Mouse (Mus musculus) left cerebral cortex, adult 11 months (tissue): ENCODE results near the gene Hnrnph1.

Experiments used
- DNase-seq: peaks from one replicate; pipeline ENCODE4 v3.0.0; 2022; ENCODE audit warnings: low spot score

Hnrnph1 gene

DNA sequence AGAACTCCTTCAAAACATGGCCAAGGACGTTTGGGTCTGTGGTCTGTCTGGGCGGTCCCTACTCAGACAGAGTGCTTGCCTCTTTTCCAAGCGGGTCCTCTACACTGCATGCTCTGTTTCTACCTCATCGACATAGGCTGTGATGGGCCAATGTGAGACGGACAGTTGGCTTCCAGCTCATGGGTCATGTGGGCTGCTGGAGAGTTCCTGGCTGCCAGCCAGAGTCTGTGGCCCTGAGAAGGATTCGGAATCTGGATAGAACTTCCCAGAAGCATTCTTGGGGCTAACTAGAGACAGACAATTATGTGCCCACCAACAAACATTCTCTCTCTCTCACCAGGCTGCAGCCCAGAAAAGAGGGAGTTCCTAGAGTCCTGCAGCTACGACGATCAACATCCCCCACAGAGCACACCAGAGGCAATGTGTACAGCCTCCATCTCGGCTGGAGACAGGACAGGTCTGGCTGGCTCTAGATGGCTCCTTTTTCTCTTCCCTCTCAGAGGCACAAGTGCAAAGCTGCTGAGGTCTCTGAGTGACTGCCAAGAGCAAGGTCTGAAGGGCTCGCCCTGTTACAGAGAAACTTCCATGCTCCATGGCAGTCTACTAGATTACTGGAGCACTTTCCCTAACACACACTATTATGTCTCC is 26.7 kb downstream of the Hnrnph1 start:
- no peak for DNase-seq

DNA sequence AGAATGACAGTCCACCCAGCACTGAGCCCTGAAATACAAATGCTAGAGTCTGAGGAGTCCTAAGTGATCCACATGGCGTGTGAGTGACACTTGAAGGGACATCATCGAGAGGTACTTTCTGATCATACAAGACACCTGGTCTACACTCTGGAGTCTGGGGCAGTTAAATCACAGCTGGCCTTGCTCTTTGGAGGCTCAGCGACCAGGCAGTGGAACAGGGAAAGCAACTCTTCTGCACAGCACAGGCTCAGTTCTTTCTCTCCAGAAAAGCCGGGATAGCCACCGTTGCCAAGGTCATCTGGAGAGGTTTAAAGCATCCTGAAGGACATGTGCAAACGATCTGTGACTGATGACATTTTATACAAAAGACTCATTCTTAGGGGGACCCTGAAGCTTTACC is 30.4 kb downstream of the Hnrnph1 start:
- DNase-seq, result no peak

DNA sequence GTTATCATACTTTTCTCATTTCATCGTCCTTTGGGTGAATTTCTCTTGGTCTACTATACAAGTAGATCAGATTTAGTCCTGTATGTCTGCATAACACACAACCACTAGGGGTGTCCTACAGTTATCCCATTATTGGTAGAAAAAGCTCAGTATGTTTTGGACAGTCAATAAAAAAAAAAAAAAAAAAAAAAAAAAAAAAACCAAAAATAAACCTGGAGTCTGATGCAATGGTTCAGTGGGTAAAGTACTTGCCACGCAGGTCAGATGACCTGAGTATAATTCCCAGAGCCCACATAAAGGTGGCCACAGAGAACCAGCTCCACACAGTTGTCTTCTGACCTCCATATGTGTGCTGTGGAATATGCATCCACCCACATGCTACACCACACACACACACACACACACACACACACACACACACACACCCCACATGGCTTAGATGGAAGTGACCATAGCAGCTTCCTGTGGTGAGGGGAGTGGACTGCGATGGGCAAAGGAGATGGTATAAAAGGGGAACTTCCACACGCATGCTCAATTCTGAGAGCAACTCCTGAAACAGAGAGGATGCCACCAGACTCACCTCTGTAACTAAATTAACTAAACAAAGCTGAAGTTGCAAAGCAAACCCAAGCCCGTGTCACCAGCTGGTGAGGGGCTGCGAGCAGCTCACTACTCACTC is 38.9 kb downstream of the Hnrnph1 start:
- DNase-seq, result no peak

DNA sequence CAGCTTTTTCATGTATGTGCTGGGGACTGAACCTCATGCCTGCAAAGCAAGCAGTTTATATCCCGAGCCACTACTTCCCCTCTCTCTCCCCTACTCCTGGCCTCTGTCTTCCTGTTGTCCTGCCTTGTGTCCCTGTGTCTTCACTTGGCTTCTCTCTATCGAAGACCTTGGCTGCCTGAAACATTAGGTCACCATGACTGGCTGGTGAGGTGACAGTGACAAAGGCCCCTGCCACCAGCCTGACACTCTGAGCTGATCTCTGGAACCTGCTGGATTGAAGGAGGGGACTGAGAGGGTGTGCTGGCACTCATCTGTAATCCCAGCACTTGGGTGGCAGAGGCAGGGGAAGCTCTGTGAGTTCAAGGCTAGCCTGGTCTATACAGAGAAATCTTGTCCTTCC is 41.1 kb downstream of the Hnrnph1 start:
- DNase-seq, result no peak

DNA sequence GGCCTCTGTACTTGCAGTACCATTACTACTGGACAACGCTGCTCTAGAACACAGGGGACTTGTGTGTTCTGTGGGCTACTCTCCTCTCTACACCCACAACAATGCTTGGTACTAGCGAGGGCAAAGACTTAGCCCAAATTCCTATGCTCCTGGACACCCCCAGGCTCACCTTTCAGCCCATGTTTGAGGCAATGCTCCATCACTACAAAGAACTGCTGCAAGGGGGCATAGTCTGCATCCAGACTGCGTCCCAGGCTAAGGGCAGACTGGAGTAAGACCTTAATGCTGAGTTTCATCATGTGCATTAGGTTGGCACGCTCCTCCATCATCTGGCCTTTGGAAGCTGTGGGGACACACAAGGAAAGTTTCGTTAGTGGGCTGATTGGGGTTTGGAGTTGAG is 44.7 kb downstream of the Hnrnph1 start:
- no peak for DNase-seq

DNA sequence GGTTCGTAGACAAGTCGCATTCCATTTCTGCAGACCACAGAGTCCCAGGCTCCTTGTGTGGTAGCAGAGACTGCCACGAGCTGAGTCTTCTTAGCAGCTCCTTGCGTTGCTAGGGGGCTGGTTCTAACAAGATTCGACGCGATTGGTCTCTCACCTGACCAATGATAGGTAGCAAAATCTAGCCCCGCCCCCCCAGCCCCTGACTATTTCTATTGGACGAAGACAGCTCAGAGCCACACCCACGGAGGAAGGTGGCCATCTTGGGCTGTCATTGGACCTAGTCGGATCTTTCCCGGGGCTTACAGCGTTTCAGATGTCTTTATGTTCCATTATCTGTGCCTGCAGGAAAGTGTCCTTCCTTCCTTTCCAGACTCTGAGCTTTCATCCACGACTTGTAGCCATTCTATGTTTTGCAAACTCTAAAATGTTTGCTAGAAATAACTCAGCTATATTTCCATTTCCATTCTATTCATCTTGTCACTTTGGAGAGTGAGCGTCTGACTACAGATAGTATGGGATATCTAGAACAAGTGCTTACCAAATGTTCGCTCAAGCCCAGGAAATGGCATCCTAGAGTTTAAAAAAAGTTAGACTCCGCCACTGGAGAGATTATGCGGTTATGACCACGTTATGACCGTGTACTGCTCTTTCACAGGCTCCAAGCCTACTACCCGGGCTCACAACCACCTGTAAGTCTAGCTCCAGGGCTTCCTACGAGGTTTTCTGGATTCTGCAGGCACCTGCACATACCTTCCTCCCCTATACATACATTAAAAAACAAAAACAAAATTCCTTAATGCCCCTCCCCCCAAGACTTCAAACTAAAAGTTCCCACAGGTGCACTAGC is 45.4 kb downstream of the Hnrnph1 start:
- DNase-seq, result peak; percentile 59

DNA sequence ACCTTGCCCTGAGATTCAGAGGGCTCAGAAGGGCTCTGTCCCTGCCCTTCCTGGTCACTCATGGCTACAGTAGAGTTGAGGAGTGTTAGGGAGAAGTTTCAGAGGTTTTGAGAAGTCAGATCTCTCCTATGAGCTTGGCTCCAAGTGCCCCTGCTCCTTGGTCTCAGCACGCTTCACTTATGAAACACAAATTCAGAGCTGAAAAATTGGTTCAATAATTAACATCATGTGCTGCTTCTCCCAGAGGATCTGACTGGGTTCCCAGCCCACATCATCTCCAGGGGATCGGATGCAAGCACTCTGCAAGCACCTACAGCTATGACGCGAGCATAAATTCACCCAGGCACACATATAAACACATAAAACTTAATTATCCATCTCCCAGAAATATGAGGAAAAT is 49.3 kb downstream of the Hnrnph1 start:
- no peak for DNase-seq

DNA sequence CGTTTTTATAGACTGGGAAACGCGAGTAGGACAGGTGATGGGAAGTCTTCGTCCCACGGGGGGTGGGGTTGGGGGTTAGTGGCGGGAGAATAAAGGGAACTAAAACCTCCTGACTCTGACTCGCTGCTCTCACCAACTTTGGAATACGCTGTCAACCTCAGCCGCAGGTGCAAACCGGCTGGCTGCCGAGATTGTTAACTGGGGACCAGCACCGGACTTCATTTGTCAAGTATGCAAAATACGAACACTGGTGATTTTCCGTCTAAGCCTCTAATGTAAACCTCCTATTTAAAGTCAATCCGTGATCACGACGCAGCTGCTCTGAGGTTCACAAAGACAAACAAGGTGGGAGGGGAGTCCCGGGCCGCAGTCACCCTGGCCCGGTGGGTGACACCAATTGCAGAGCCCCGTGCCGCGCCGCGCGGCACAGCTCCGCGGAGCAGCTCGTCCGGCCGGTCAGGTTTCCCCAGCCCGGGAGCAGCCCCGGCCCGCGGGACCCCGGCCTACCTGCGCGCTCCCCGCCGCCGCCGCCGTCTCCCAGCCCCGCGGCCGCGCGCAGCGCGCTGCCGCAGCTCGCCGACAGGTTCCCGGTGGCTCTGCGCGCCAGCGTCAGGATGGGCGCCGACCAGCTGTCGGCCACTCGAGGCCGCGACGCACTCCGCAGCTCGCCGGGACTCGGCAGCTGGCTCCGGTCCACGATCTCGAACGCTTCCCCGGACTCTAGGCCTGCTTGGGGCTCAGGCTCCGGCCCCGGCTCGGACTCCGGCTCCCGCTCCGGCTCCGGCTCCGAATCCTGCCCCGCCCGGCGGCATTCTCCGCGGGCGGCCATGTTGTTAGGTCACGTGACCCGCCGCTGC is 53.7 kb downstream of the Hnrnph1 start, which contains the start of gene Rufy1:
Gene Rufy1 (minus strand): TSS at position 849 of the 857 bp plus-strand sequence.
- peak; percentile 72 for DNase-seq

DNA sequence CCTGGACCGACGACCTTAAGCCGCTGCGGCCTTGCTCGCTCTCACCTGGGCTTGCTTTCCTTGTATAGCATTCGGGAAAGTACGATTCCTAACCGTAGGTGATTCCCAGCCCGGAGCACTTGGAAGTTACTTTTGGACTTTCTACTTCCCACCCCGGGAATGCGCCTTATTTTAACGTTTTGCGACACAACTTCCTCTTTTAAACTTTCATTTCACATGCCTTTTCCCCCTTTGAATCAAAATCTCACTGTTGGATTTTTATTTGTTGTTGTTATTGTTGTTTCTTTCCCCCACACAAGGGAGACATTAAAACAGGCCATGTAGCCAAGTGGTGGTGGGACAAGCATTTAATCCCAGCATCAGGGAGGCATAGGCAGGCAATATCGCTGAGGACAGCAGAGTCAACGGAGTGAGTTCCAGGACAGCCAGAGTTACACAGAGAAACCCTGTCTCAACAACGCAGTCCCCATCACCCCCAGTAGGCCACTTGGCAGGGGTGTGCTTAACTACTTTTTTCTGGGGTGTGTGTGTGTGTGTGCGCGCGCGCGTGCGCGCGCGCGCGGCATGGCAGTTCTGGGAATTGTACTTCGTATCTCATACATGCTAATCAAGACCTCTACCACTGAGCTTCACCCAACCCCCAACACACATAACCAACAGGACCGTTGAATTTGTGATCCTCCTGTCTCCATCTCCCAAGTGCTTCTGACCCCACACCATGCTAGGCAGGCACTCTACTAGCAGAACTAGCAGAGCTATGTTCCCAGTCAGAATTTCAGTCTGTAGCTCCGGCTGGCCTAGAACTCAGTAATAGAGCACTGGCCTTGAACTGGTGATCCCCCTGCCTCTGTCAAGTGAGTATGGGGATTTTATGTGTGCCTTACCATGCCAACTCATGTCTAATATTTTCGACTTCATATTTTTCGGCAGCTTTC is 54.6 kb downstream of the Hnrnph1 start:
- DNase-seq, result no peak

DNA sequence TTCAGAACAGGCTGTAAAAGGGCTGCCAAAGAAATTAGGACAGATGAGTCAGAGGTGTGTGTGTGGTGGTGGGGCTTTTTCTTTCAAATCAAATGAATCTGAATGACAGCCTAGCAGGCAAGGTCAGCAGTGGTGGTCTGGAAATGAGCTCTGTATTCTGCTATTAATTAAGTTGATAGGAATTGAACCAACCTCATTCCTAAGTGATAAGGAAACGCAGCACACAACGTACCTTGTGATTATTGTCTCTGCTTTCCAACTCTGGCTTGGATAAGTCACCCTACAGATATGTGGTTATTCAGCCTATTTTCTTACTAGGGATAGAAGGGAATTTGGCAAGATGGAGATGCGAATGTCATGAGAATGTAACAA is 55.3 kb downstream of the Hnrnph1 start:
- no peak for DNase-seq

DNA sequence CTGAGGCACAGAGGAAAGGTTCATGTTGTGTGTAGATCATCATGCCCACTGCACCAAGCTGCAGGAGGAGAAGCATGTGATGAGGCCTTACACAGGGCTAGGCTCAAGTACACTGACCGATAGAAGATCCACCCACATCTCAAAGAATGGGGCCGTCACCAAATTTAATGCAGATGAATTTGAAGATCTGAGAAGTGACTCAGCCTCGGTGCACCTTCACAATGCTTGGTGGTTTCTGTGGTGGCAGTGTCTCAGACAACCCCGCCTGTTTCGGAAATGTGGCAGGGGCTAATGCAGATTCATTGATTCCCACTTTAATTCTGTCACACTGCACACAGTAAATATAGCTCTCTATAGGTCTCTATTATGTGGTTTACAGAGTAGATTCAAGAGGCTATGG is 56.1 kb downstream of the Hnrnph1 start:
- DNase-seq, result no peak
